Mouse (Mus musculus) megakaryocyte progenitor cell, adult 5-6 weeks (primary cell): ENCODE measurements around the gene Serhl. TPM values are rescaled to one million over a fixed set of nuclear protein-coding genes. Genes with fewer than 3 reads are reported as not detected.
"Not testable (repeated sequence)": the region's sequence is repeated elsewhere in the genome, so short reads cannot be mapped to it uniquely, and the experiment has no call there.

ENCODE experiments used
- ATAC-seq: replicated peaks from 2 replicates; pipeline ENCODE4 v1.8.0; 2016; ENCODE audit warnings: mild to moderate bottlenecking, moderate TSS enrichment, inconsistent platforms; ENCODE audit not compliant: poor library complexity
- total RNA-seq, 2 experiments: library from RNA; stranded (forward) in 1 of 2; stranded (reverse) in 1 of 2; fragments of 157-497, 149-512 nt in 1 of 2; fragments of 200-1000 nt in 1 of 2; gene quantifications; 2 replicates each; pipeline versions ENCODE4 v1.2.3 to v1.2.4; 2015 to 2017

Gene Serhl
- 36.7 and 56.1 TPM in 2 replicates for total RNA-seq (2015)
- total RNA-seq (2017): 37.9 and 40.8 TPM in 2 replicates

GRCm38 (mm10) chr15:83089429-83089605 is at the start of gene Serhl:
Gene Serhl, plus strand, starts transcription at chr15:83089506.
- ATAC-seq: no peak

- no peak for ATAC-seq
Observed at GRCm38 (mm10) chr15:83040156-83040555, 49.1 kb upstream of the Serhl start.

GRCm38 (mm10) chr15:83042655-83043361 is 46.5 kb upstream of the Serhl start:
- no peak for ATAC-seq

GRCm38 (mm10) chr15:83043362-83043708 is 46.0 kb upstream of the Serhl start:
- ATAC-seq: no peak

GRCm38 (mm10) chr15:83045565-83045964 is 43.7 kb upstream of the Serhl start:
- ATAC-seq: not testable (repeated sequence)

GRCm38 (mm10) chr15:83046308-83046707 is 43.0 kb upstream of the Serhl start:
- ATAC-seq: no peak

GRCm38 (mm10) chr15:83046730-83047129 is 42.6 kb upstream of the Serhl start:
- no peak for ATAC-seq

GRCm38 (mm10) chr15:83052341-83053104 is 36.8 kb upstream of the Serhl start:
- no peak for ATAC-seq

GRCm38 (mm10) chr15:83053261-83053660 is 36.0 kb upstream of the Serhl start:
- no peak for ATAC-seq

GRCm38 (mm10) chr15:83055569-83055968 is 33.7 kb upstream of the Serhl start:
- no peak for ATAC-seq

GRCm38 (mm10) chr15:83056378-83057083 is 32.8 kb upstream of the Serhl start:
- peak; percentile 48; the same call in 1 of the 2 replicates for ATAC-seq

GRCm38 (mm10) chr15:83057533-83057932 is 31.8 kb upstream of the Serhl start:
- no peak for ATAC-seq

GRCm38 (mm10) chr15:83059233-83059660 is 30.1 kb upstream of the Serhl start:
- ATAC-seq: peak; percentile 85

- ATAC-seq: 0 out of 2 replicates have a peak, but pooled peaks have one; percentile 30
Observed at GRCm38 (mm10) chr15:83061689-83062088, 27.6 kb upstream of the Serhl start.

- ATAC-seq: not testable (repeated sequence)
Observed at GRCm38 (mm10) chr15:83062582-83062981, 26.7 kb upstream of the Serhl start.

- peak; percentile 64 for ATAC-seq
Observed at GRCm38 (mm10) chr15:83065543-83065942, 23.8 kb upstream of the Serhl start.

- no peak for ATAC-seq
Observed at GRCm38 (mm10) chr15:83068270-83068669, 21.0 kb upstream of the Serhl start.

GRCm38 (mm10) chr15:83070942-83071341 is 18.4 kb upstream of the Serhl start:
- ATAC-seq: no peak

- ATAC-seq: no peak
Observed at GRCm38 (mm10) chr15:83071752-83072151, 17.6 kb upstream of the Serhl start.

GRCm38 (mm10) chr15:83074179-83074578 is 15.1 kb upstream of the Serhl start:
- ATAC-seq: no peak

GRCm38 (mm10) chr15:83075607-83076525 is 13.4 kb upstream of the Serhl start:
- peak; percentile 54 for ATAC-seq
